Mouse (Mus musculus) retina, postnatal 1 day (tissue): ENCODE data around the gene Patz1.

Source experiments
- DNase-seq: peaks from one replicate; pipeline ENCODE4 v3.0.0-alpha.2; 2012

Gene Patz1

GRCm38 (mm10) chr11:3292711-3293249, 4.1 kb downstream of the Patz1 start:
- DNase-seq: peak; percentile 92

- DNase-seq: no peak
Measured at GRCm38 (mm10) chr11:3293361-3293760, 4.7 kb downstream of the Patz1 start.

DNA sequence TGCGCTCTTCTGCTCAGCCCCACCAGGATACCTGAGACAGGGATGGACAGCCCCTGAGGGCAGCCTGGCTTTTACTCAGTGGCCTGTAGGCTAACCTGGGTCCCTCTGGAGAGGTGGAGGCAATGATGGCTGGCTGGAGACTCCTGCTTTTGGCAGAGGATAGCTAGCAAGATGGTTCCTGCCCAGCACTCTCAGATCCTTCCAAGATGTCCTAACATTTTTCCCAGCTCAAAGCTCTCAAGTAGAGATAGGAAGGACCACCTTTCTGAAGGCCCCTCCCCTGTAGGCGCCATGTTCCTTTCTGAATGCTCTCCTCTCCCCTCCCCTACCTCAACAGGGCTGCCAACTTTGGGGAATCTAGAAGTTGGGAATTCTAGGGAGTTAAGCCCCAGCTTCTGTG, 6.0 kb downstream of the Patz1 start:
- DNase-seq: no peak

GRCm38 (mm10) chr11:3296056-3296455, 7.4 kb downstream of the Patz1 start:
- DNase-seq: no peak

DNA sequence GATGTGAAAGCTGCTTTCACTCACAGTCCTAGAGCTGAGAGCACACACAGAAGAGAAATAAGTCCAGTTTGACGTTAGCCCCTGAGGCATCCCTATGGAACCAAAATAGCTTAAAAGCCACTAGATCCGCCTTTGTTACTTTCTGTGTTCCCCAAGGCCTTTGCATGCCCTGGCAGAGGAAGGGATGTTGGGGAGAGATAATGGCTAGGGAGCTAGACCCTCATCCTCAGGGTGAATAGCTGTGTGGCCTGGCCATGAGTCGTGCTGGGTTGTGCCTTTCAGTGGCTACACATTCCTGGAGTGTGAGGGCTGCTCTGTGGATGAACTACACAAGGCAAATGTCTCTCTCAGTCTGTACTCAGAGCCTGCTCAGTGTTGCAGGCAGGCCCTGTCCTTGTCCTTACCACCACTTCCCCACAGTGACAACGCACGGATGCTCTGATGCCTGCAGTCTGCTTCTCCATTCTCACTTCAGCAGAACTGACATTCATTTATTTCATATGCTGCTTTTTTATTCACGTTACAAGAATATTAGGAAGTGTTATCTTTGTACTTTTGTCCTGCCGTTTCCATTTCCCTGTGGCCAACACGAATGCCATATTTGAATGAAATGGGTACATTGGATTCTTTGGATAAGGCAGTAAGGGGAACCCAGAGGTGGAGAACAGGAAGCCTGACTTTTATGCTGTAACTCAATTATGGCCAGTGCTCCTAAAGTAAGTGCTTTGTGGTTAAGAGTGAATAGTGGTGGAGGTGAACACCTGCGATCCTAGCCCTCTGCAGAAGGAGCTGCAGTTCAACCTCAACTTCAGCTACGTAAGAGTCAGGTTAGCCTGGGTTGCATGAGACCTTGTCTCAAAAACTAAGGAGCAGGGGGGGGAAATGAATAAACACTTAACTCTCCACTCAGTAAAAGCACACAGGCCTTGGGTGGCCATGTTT, 9.5 kb downstream of the Patz1 start:
- no peak for DNase-seq

GRCm38 (mm10) chr11:3298813-3299185, 10.1 kb downstream of the Patz1 start:
- DNase-seq: no peak

- no peak for DNase-seq
Measured at GRCm38 (mm10) chr11:3301075-3301474, 12.4 kb downstream of the Patz1 start.

- no peak for DNase-seq
Measured at GRCm38 (mm10) chr11:3302385-3302784, 13.7 kb downstream of the Patz1 start.

GRCm38 (mm10) chr11:3302792-3303191, 14.1 kb downstream of the Patz1 start:
- DNase-seq: no peak

DNA sequence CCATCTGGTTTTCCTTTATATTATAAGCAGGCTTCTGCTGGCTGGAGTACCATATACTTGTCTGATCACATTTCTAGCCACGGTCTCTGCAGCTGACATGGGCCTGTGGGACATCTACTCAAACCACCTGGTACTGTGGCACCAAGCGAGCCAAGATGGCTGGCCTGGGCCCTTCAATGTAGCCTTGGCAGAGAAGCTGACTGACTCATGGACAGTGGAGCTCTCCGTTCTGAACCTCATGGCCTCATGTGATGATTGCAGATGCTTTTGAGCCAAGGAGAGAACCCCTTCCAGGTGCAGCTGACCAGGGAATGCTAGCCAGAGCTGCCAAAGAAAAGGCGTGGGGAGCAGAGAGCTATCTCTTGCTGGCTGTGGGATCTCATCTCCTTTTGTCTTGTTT, 17.1 kb downstream of the Patz1 start:
- no peak for DNase-seq

- no peak for DNase-seq
Measured at GRCm38 (mm10) chr11:3307875-3308274, 19.2 kb downstream of the Patz1 start.

- no peak for DNase-seq
Measured at GRCm38 (mm10) chr11:3309884-3310283, 21.2 kb downstream of the Patz1 start.

DNA sequence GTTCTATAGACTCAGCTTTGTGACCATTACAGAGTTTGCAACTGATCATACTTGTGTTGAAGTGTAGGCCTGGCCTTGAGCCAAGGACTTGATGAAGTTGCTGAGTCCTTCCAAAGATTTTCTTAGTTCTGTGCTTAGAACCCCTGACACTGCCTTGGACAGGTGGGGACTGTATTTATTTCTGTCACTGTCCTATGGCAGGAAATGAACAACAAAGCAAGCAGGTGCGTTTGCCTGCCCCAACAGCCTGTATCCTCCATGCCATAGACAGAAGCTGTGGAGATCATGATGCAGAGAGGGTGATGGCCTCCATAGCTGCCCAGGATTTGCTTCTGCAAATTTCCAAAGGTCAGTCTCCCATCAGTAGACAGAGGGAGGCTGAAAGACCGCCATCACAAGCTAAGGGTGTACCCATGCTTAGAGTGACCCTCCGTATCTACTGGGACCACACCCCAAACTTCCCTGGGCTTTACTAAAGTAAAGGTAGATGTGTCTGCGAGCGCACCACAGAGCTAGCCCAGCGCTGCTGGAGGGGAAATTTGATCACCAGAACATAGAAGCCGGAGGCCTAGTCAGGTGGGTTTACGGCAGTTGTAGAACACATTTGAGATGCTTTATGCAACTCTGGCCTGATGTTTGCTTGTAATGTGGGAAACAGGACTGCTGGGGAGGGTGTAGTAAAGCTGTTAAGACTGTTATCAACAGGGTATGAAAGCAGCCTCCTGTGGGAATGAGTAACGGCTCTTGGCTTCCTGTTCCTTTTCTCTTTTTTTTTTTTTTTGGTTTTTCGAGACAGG, 22.3 kb downstream of the Patz1 start:
- DNase-seq: no peak

- no peak for DNase-seq
Measured at GRCm38 (mm10) chr11:3311586-3312347, 23.1 kb downstream of the Patz1 start.

DNA sequence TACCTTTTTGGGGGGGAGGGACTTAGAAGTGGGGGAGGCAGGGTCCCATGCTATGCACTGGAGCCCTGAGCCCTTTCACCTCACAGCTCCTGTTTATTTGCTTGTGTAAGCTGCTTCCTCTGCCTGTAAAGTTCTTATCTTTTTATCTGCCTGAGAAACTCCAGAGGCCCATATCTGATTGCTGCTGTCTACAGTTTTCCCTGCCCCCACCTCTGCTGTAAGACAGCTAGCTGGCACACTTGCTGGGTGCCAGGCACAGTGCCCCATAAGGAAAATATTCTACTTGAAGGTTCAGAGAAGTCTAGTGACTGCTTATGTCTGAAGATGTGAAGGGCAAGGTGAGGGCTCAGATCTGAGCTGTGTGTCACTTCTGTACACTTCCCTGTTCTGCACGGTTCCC, 24.6 kb downstream of the Patz1 start:
- no peak for DNase-seq

- peak; percentile 85 for DNase-seq
Measured at GRCm38 (mm10) chr11:3314148-3314547, 25.5 kb downstream of the Patz1 start.

DNA sequence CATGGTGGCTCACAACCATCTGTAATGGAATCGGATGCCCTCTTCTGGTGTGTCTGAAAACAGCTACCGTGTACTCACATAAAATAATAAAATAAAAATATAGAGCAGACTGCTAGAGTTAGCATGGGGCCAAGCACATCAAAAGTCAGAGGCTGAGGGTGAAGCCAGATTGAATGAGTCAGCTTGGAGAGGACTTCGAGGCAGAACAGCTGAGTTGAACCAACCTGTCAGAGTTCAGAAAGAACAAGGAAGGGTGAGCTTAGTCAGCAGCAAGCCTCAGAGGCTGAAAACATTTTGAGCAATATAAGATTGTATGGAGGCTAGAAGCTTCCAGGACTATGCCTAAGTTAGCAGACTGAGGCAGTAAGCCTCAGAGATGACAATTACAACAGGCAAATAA, 29.6 kb downstream of the Patz1 start:
- DNase-seq: no peak

GRCm38 (mm10) chr11:3328271-3328670, 39.6 kb downstream of the Patz1 start:
- no peak for DNase-seq

DNA sequence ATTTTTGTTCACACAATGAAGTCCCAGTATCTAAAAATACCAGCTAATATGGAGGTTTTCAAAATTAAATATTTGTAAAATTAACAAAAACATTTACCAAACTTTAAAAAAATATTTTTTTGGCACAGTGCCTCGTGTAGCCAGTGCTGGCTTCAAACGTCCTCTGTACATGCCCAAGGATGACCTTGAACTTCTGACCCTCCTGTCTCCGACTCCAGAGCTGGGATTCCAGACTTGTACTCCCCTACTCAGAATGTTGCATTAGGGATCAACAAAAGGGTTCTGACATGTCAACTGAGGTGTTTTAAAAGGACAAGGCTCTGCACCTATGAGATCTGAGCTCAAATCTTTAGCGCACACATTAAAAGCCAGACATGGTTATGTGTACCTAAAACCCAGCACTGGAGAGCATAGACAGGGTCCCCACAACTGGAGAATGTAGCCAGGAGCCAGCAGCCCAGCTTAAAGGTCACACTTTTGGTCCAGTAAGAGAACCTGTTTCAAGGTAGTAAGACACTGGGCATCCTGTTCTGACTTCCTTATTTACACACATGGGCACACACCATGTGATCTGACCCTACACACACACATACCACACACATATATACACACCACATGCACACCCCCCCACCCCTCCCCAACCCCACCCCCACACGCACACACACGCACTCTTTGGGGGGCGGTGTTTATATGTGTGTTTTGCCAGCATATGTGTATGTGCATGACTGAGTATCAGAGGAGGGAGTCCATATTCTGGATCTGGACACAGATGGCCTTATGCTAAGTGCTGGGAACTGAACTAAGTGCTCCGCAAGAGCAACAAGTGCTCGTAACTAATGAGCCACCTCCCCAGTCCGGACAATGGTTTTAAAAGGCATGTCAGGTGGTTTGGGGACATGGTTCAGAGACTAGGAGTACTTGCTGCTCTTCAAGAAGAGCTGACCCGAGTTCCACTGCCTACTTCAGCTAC, 40.4 kb downstream of the Patz1 start:
- no peak for DNase-seq

DNA sequence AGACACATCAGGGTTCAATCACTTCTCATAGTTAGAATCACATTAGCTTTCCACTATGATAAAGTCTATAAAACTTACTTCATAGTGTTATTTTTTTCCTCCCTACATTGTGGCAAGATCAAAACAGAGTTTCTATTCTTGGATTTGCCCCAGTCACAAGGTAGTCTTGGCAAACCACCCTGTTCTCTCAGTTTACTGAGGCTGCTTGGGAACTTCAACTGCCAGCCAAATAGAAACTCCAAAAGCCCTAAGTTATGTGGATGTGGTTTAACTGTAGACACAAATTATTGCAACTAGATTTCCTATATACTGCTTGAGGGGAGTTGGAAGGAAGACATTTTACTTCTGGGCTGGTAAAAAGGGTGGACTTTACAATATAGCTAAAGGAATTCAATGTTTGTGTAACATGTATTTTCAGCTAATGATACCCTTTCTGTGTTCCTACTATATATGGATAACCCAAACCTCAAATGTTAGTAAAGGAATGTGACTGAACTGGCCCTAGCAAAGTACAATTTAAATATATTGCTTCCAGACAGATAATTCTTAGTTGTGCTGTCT, 41.3 kb downstream of the Patz1 start, which contains the start of gene Pik3ip1:
TSS of gene Pik3ip1 (plus strand) at position 511 of the 561 bp plus-strand sequence.
- no peak for DNase-seq

DNA sequence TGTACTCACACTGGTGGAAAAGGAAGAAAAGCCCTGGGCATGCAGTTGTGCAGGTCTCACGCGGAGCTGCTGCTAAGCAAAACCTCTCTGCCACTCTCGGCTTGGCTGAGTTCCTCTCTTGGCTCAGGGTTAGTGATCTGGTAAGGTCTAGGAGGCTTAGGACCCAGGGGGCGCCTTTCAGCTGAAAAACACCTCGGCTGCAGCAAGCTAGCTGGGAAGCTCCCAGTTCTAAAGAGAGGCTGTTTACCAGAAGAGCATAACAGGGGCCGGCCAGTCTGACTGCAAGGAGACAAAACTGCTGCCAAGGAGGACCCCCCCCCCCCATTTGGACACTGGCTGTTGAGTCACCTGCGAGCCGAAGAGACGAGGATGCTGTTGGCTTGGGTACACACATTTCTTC, 41.9 kb downstream of the Patz1 start:
- DNase-seq: peak; percentile 84
